Mouse (Mus musculus) adrenal gland, adult 2 months (tissue): Measurements from ENCODE around the gene Pcnp. TPM values are rescaled to one million over a fixed set of nuclear protein-coding genes. Genes with fewer than 3 reads are reported as not detected.

Source experiments
- DNase-seq: peaks from one replicate; pipeline ENCODE4 v3.0.0; 2021
- polyA plus RNA-seq: library from polyadenylated mRNA; depleted of rRNA; stranded (reverse); fragments of >200 nt; gene quantifications from 2 replicates; pipeline ENCODE4 v1.2.3, GENCODE M21; 2012
- total RNA-seq, 2 experiments: library from RNA; stranded (reverse); gene quantifications; 2 replicates each; pipeline ENCODE4 v1.2.3; 2021

Pcnp gene
- total and polyA plus RNA-seq, 3 experiments = 3.2 to 110 (median 100) TPM

DNA sequence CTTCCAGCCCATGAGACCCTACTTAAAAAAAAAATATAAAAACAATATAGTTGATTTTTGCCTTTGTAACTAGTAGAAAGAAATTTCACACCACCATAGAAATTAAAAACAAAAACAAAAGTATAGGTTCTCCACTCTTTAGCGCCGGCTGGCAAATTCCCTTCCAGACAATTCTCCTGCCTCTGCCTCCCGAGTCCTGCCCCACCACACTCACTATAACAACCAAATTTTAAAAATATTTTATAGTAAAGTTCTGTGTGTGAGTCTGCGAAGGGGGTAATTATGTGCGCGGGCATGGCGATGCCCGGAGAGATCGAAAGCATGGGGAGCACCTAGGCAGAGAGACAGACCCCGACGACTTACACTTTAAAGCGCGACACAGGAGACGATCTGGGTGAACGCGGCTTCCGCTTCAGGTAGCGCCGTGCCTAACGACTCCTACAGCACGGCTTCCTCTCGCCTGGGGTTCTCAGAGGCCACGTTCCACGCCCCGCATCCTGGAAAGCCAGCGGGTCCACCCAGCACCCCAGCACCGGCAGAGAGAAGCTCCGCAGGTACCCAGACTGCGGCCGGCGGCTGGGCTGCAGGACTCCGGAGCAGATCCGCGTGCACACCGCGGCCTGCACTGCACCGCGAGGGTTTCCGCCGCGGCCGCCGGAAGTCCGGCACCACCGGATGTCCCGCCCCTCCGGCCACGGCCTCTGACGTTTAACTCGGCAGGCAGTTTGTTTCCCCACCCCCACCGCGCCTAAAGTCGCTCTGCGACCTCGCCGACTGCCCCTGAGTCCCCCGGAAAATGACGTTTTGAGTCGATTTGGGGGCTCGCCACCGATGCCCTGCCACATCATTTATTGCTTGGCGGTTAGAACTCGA is 7.8 kb upstream of the Pcnp start, which contains the start of gene Trmt10c:
TSS of gene Trmt10c (minus strand) at position 682 of the 873 bp plus-strand sequence.
- peak; percentile 96 for DNase-seq

DNA sequence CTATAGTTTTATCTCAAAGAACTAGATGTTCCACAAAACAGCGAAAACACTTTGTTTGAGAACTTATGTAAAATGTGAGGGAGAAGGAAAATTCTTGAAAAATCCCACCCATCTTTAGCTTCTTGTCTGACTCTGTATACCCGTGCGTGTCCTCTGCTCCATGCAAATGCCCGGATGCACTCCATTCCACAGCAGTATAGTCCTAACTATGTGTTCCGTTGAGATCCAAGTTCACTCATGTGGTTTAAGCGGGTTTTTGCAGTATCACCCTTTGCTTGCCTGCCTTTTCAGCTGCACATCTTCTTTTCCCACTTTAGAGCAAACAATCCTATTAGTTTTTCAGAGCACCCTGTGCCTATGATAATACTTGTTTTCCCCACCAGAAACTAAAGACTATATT is 7.0 kb upstream of the Pcnp start:
- DNase-seq = no peak

- no peak for DNase-seq
Observed at GRCm38 (mm10) chr16:56034566-56034965, 5.0 kb upstream of the Pcnp start.

DNA sequence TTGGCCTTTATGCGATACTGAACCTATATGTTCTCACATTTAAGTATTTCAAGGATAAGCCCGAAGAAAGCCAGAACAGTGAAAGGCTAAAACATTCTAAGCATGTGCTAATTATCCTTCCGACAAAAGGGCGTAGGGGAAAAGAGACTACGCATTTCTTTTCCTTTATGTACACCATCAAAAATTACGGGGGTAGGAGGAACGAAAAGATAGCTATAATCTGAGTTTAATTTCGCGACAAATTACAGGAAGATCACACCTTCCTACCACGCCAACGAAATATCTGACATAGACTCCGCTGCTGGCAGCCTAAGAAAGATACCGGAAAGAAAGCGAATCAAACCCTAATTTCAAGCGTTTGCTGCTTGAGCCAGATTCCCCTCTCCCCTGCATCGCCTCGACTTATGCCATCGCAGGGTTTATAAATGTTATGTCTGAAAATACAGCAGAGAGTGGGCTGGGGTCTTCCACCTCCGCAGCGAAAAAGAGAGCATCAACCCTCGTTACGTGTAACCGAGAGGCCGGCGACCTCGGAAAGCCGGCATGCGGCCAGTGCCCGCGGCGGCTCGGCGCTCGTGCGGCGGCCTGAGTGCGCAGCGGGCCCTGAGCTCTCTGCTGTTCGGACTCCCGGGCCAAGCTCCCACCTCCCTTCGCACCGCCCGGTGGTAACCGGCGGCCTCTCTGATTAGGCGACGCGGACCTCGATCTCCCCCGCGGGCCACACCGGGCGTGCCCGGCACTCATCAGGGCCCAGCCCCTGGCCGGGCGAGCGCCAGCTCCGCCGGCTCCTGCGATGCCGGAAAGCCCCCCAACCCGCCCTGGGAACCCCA is 602 bp downstream of the Pcnp start:
- no peak for DNase-seq

DNA sequence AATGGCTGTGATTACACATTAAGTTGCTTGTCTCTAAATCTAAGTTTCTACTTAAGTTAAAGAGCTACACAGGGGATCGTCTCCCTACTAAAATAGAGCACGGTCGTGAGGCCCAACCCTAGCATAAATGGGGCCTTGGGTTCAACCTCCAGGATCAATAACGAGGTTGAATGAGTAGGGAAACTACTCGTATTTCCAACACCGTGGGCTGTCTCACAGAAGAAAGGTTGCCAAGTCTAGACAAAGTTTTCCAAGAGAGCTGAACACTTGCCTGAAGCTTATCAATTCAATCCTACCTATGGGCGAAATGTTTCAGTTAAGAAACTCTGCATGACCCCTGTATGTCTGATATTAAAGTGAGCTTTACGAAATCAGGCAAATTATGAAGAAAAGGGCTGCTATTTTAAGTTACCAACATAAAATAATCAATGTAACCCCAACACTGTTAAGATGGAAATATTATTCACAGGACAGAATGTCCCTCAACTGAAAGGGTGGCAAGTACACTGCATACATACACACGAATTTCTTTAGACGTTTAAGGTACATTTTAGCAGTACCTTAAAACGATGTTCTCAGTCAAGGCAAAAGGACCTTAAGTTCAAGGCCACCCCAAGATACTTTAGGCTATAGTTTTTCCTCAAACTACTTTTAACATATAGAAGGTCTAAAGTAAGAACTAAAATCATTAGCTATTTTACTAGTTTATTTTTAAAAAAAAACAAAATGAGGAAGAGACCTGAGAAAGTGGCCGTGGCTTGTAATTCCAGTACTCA is 1.5 kb downstream of the Pcnp start:
- no peak for DNase-seq

DNA sequence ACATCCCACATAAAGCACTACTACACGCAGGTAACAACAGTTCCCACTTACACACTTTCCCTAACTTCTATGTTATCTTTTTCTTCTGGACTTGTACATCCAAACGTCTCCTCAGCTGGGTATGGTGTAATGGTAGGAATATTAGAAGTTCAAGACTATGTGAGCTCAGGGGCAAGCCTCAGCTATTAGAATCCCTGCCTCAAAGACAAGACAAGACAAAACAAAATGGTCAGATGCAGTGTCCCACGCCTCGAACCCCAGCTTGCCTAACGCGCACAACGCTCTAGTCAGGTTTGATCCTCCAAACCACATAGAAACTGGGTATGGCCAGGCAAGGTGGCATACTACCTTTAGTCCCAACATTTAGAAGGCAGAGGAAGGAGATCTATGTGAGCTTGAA is 9.9 kb downstream of the Pcnp start:
- no peak for DNase-seq

- DNase-seq = no peak
Observed at GRCm38 (mm10) chr16:56014076-56014475, 15.5 kb downstream of the Pcnp start.

GRCm38 (mm10) chr16:56012789-56013743 is 16.5 kb downstream of the Pcnp start:
- DNase-seq = no peak

- DNase-seq = no peak
Observed at GRCm38 (mm10) chr16:56008862-56009261, 20.7 kb downstream of the Pcnp start.

GRCm38 (mm10) chr16:56006798-56007197 is 22.7 kb downstream of the Pcnp start:
- no peak for DNase-seq

GRCm38 (mm10) chr16:55994235-55994634 is 35.3 kb downstream of the Pcnp start:
- DNase-seq = no peak

GRCm38 (mm10) chr16:55990311-55990710 is 39.2 kb downstream of the Pcnp start:
- no peak for DNase-seq

GRCm38 (mm10) chr16:55986001-55986400 is 43.5 kb downstream of the Pcnp start:
- peak; percentile 47 for DNase-seq

GRCm38 (mm10) chr16:55974903-55975285 is 54.6 kb downstream of the Pcnp start:
- peak; percentile 76 for DNase-seq

DNA sequence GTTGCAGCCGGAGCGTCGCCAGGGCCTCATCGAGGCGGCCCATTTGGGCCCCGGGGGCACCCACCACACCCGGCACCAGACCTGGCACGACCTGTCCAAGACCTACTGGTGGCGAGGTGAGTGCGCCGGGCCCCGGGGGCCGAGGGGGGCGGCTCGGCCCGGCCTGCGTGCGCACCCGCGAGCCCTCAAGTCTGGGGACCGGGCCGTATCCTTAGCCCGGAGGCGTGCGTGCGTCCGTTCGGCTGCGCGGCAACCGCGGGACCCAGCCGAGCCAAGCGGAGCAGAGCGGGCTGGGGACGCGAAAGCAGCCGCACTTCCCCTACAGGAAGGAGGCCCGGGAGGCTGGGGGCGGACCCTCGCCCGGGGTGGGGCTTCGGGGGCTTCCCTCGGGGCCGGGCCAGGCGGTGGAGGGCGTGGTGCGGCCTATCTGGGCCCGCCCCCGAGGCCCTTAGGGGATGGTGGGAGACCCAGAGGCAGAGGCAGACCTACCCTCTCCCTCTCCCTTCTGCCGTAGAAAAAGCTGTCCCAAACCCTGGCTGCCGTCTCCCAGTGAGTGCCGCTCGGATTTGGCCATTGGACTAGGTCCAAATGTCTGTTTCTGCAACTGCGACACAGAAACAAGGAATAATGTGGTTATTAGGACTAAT is 55.2 kb downstream of the Pcnp start:
- peak; percentile 96 for DNase-seq

GRCm38 (mm10) chr16:55973431-55974255 is 55.9 kb downstream of the Pcnp start, which contains the start of gene Zbtb11:
Gene Zbtb11, plus strand, starts transcription at chr16:55973883.
- peak; percentile 99 for DNase-seq

- no peak for DNase-seq
Observed at GRCm38 (mm10) chr16:55972626-55973201, 56.8 kb downstream of the Pcnp start.

DNA sequence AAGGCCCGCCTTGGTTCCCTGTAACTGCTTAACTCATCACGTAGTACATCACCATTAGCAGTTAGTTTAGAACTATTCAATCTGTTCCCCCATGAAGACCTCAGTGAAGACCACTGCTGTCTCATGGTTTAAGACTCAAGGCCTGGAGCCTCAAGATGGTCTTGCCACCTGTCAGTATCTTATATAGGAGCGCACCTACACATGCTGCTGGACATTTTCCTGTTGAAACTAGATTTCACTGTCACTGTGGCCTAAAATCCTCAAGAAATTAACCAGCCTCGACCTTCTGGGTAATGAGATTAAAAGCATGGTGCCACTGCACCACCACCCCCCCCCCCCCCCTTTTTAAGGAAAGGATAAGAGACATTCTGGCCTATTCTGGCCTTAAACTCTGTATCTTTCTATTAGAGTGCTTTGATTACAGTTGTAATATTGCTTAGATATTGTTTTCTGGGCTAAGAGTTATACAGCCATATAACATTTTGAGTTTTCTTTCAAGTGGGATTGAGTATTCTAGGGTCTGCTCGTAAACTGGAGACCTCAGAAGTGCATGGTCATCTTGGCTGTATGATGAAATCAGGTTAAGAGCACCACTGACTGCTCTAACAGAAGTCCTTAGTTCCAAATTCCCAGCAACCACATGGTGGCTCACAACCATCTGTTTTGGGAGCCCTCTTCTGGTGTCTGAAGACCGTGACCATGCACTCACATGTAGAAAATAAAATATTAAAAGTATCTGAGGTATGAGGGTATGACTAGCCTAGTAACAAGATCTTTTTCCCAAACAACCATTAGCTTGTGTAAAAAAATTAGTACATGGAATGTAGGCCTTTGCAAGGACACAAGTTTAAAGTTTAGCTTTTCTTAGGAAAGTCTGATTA is 57.6 kb downstream of the Pcnp start:
- DNase-seq = no peak
